Mouse (Mus musculus) ES-Bruce4 (cell line): ENCODE results near the gene Plet1. TPM values are rescaled to one million over a fixed set of nuclear protein-coding genes. Genes with fewer than 3 reads are reported as not detected.

Source experiments
- H3K27ac ChIP-seq: 2 replicates; pipeline ENCODE4 v1.5.1; 2012; ENCODE audit warnings: low read length, inconsistent platforms; ENCODE audit not compliant: insufficient read depth
- H3K27me3 ChIP-seq: 2 replicates; pipeline ENCODE4 v1.6.1; 2012; ENCODE audit warnings: mild to moderate bottlenecking, low read length, inconsistent platforms; ENCODE audit not compliant: control insufficient read depth, poor library complexity, insufficient read depth, severe bottlenecking
- H3K36me3 ChIP-seq: 2 replicates; pipeline ENCODE4 v1.6.1; 2012; ENCODE audit warnings: inconsistent platforms, mild to moderate bottlenecking, low read length, moderate library complexity; ENCODE audit not compliant: control insufficient read depth, poor library complexity, insufficient read depth, severe bottlenecking
- H3K4me1 ChIP-seq: one replicate; pipeline ENCODE4 v1.8.1; 2011; ENCODE audit warnings: low read length; ENCODE audit not compliant: control insufficient read depth, insufficient read depth
- H3K4me3 ChIP-seq: 2 replicates; pipeline ENCODE4 v1.5.1; 2011; ENCODE audit warnings: low read depth, mild to moderate bottlenecking, low read length
- H3K9ac ChIP-seq: 2 replicates; pipeline ENCODE4 v1.6.1; 2012; ENCODE audit warnings: low read depth, mild to moderate bottlenecking, inconsistent platforms; ENCODE audit not compliant: poor library complexity, severe bottlenecking
- H3K9me3 ChIP-seq: replicated peaks from 2 replicates; pipeline ENCODE4 v1.6.1; 2012; ENCODE audit warnings: mild to moderate bottlenecking, low read length, inconsistent platforms; ENCODE audit not compliant: control insufficient read depth, poor library complexity, insufficient read depth, severe bottlenecking
- CTCF ChIP-seq: IDR thresholded peaks from one replicate; pipeline ENCODE4 v1.8.1; 2011; ENCODE audit warnings: low read depth, low read length
- EP300 ChIP-seq: IDR thresholded peaks from 2 replicates; pipeline ENCODE4 v1.6.1; 2011; ENCODE audit warnings: low read depth, low read length; ENCODE audit not compliant: insufficient read depth
- POLR2A ChIP-seq: IDR thresholded peaks from one replicate; pipeline ENCODE4 v1.8.1; 2011; ENCODE audit warnings: low read length; ENCODE audit not compliant: insufficient read depth
- polyA plus RNA-seq: library from polyadenylated mRNA; stranded (reverse); fragments of >200 nt; gene quantifications from 2 replicates; pipeline ENCODE4 v1.2.4, GENCODE M21; 2011; ENCODE audit warnings: low read depth; ENCODE audit not compliant: missing spikeins, insufficient read depth, insufficient read length

The Plet1 gene
- polyA plus RNA-seq, 1 experiment: 22.7 TPM

DNA sequence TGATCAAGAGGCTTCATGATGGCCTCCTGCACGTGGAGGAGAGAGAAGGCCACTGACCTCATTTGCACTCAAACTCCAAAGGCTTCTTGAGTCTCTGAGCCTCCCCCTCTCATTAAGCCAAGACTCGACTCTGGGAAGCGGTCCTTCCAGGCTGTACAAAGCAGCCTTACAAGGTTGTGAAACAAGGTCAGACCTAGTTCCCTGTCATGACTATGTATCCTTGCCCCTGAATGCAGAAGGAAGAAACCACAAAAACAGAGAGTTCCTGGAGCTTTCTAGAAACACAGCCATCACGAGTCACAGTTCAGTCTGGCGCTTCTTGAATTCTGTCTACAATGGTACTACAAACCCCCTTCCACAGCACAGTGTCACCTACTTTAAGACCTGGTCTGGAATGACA lies 28.2 kb downstream of the Plet1 start:
- Histone ChIP-seq H3K9me3 (no peaks in the 10 kb centered on the region), H3K27ac (no peak overlapping the region), H3K27me3 (no peaks in the 10 kb centered on the region), H3K9ac (no peak overlapping the region), H3K4me3 (no peak overlapping the region), H3K36me3 (no peaks in the 10 kb centered on the region; the same call in 1 of the 2 replicates), H3K4me1 (no peaks in the 10 kb centered on the region)
- TF ChIP-seq EP300 (no peak), CTCF (no peak), POLR2A (no peak)

DNA sequence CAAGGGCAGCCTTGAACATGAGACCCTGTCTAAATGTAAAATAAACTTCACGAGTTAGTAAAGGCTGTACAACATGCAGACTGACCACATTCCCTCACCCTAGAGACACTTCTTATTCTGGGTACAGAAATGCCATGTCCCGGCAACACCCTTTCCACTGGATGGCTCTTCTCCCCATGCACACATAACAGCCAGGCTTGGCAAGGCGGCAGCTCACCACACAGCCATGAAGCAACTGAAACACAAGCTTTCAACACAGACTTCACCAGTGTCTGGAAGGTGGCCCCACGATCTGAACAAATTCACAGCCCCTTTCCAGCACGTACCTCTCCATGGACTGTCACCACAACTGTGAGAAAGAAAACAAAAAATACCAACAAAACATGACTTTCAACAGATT lies 30.6 kb downstream of the Plet1 start:
- H3K9ac ChIP-seq: no peak overlapping the region
- H3K36me3 ChIP-seq: no peaks in the 10 kb centered on the region; the same call in 1 of the 2 replicates
- no peak for TF ChIP-seq POLR2A
- no peak for TF ChIP-seq EP300
- TF ChIP-seq CTCF: no peak
- H3K9me3 ChIP-seq: no peaks in the 10 kb centered on the region
- no peak overlapping the region for H3K4me3 ChIP-seq
- no peak overlapping the region for H3K27ac ChIP-seq
- no peaks in the 10 kb centered on the region for H3K27me3 ChIP-seq
- H3K4me1 ChIP-seq: no peaks in the 10 kb centered on the region

DNA sequence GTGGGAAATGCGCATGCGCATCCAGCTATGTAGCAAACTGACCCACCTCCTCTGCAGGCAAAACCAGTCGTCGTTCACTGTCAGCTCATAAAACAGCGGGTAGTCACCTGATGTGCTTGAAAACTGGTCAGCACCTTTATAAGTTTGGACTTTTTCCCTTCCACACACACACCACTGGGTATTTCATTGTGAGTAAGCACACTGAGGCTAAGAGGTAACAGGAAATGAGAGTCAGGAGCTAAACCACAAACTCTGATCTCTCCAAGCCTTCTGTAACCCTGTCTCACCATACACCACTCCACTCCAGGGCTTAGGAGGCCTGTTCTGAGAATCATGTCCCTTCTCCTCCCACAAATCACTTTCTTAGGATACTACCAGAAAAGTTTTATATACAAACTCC lies 31.3 kb downstream of the Plet1 start:
- Histone ChIP-seq H3K27me3 (no peaks in the 10 kb centered on the region), H3K4me1 (no peaks in the 10 kb centered on the region), H3K9ac (no peak overlapping the region), H3K9me3 (no peaks in the 10 kb centered on the region), H3K27ac (no peak overlapping the region), H3K4me3 (no peak overlapping the region), H3K36me3 (no peaks in the 10 kb centered on the region; the same call in 1 of the 2 replicates)
- no peak for TF ChIP-seq CTCF
- TF ChIP-seq EP300: no peak

DNA sequence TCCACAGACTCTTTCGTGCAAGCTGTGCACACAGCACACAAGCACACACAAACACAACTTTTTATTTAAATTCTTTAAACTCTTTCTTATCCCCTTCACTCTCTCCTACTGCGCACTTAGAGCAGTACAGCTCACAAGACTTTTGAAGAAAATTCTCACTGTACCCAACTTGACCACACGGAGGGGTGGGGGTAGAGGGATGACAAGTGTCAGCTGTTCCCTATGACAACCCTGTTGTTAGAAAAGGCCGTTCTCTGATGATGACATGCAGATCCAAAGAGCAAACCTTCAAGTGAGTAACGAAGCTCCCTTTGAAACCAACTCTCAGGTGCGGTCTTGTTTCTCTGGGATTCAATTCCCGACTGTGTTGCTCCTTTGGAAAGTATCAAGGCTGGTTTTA lies 33.5 kb downstream of the Plet1 start:
- H3K27me3 ChIP-seq: no peaks in the 10 kb centered on the region
- H3K4me1 ChIP-seq: no peaks in the 10 kb centered on the region
- peak overlapping the region; percentile 9 for H3K9ac ChIP-seq
- no peaks in the 10 kb centered on the region for H3K9me3 ChIP-seq
- no peaks in the 10 kb centered on the region for H3K36me3 ChIP-seq
- no peak for TF ChIP-seq EP300
- TF ChIP-seq POLR2A: no peak
- no peak for TF ChIP-seq CTCF
- H3K4me3 ChIP-seq: peak overlapping the region; percentile 75
- H3K27ac ChIP-seq: no peak overlapping the region

DNA sequence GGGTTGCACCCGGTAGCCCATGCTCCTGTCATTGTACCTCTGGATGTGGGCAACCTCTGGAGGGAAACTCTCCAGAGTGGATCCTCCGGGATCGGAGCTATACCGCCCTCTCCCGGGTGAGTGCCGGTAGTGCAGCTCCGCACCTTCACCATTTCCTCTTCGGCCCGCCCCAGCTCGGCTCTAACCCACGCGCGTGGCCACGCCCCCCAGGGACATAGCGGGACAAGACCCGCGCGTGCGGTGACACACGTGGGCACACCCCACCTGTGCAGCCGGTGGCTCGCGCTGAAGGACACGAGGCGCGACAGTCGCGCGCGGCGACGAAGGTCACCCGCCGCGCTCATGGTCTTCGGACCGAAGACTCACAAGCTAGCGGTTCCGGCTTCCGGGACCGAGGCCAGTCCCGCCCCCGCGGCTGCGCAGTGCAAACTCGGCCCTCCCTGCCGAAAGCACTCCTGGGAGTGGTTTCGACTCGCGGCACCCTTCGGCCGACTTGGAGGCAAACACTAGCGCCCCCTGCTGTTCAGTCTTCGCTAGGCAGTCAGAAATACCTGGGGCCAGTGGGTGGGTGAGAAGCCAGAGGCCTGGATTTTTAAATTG lies 34.1 kb downstream of the Plet1 start, which contains the start of gene Pts:
Gene Pts (minus strand): TSS at position 432 of the 600 bp plus-strand sequence.
- H3K36me3 ChIP-seq: no peaks in the 10 kb centered on the region
- peak within 1 kb of the TSS; percentile 75 for H3K4me3 ChIP-seq
- no peaks in the 10 kb centered on the region for H3K9me3 ChIP-seq
- H3K27me3 ChIP-seq: no peaks in the 10 kb centered on the region
- H3K4me1 ChIP-seq: no peaks in the 10 kb centered on the region
- TF ChIP-seq CTCF (peak; percentile 86), POLR2A (no peak), EP300 (no peak)
- H3K27ac ChIP-seq: no peak within 1 kb of the TSS
- H3K9ac ChIP-seq: peak within 1 kb of the TSS; percentile 9

GRCm38 (mm10) chr9:50530890-50531289 lies 36.6 kb downstream of the Plet1 start:
- no peaks in the 10 kb centered on the region for H3K4me1 ChIP-seq
- no peak overlapping the region for H3K27ac ChIP-seq
- H3K27me3 ChIP-seq: no peaks in the 10 kb centered on the region
- H3K9me3 ChIP-seq: no peaks in the 10 kb centered on the region
- no peak for TF ChIP-seq EP300
- no peak for TF ChIP-seq CTCF
- no peak for TF ChIP-seq POLR2A
- H3K36me3 ChIP-seq: no peaks in the 10 kb centered on the region
- H3K9ac ChIP-seq: no peak overlapping the region
- no peak overlapping the region for H3K4me3 ChIP-seq
